Mouse (Mus musculus): ENCODE data around the gene Nxph1.

- TF ChIP-seq CTCF (IDR thresholded peaks at IDR 0.05; ENCODE audit: extremely low read depth, insufficient read length, insufficient replicate concordance, low read depth, low read length), result no peak
- no peak for TF ChIP-seq POLR2A (IDR thresholded peaks at IDR 0.05; ENCODE audit: low read depth, low read length)
Measured at GRCm38 (mm10) chr6:9069913-9070312, 121.7 kb downstream of the Nxph1 start.

Data from small intestine, adult 2 months (tissue).